Mouse (Mus musculus) spleen, adult 2 months (tissue): ENCODE results near the gene Pamr1.

Source experiments
- CTCF ChIP-seq: fragments of 200-500 bp; IDR thresholded peaks from 2 replicates; pipeline ENCODE4 v1.5.1; 2011; ENCODE audit warnings: mild to moderate bottlenecking, inconsistent platforms; ENCODE audit not compliant: insufficient read depth, insufficient read length, insufficient replicate concordance; ENCODE audit errors: extremely low read depth
- POLR2A ChIP-seq: fragments of 200-500 bp; IDR thresholded peaks from 2 replicates; pipeline ENCODE4 v1.6.1; 2011; ENCODE audit warnings: low read depth, low read length, inconsistent platforms

DNA sequence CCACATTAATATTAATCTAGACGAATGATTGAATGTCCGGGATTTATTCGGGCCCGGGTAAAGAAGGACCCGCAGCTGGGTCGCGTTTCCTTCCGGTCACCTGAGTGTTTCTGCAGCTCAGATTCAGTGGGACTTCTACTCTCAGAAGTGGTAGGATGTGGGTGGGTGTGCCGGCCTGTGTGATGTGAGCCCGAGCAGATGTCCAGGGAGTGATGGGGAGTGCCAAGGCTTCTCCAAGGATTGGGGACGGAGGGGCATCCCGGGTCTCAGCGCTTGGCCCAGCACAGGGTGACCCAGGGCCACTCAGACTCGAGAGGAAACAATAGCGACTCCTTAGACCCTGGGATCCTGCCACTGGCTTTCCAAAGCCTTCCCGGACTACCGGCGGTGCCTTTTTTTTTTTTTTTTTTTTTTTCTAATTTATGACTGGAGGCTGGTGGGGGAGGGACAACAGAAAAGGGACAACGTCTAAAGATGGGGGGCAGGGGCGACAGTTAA is 108.4 kb downstream of the Pamr1 start, which contains the start of gene Slc1a2:
- TF ChIP-seq CTCF (no peak), POLR2A (no peak)
